Mouse (Mus musculus) heart, adult 2 months (tissue): Measurements from ENCODE around the gene Zfp704.

Source experiments
- CTCF ChIP-seq: fragments of 200-600 bp; IDR thresholded peaks from 2 replicates; pipeline ENCODE4 v1.8.1; 2022; ENCODE audit warnings: antibody characterized with exemption, mild to moderate bottlenecking, moderate library complexity
- POLR2A ChIP-seq: fragments of 200-500 bp; IDR thresholded peaks from 2 replicates; pipeline ENCODE4 v1.6.1; 2011; ENCODE audit warnings: mild to moderate bottlenecking, low read depth, low read length, control low read depth; ENCODE audit not compliant: insufficient read depth

DNA sequence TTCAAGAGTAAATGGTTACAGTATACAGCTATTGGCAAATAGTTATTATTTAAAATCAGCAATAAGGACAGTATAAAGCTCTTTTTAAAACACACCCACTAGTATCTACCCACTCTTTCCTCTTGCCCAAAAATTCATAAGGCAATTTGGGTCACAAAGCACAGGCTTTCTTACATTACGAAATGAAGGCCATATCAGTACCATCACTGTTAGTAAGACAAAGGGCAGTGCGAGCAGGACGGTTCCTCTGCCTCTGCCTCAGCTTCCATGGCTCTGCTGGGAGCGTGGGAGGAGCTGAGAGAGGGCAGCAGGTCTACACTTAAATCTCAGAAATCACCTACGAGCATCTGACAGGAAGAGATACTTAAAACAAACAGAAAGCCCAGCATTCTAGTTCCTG, 53.7 kb downstream of the Zfp704 start:
- TF ChIP-seq CTCF, result no peak
- TF ChIP-seq POLR2A, result no peak
